22 mouse cellular contexts compared by ENCODE assay signal in genomic region chr11:32336435-32336907, GRCm38 (mm10). TPM values are rescaled to one million over a fixed set of nuclear protein-coding genes. Genes with fewer than 3 reads are reported as not detected.
DNase-seq lines count a peak whose midpoint lies in the region; ATAC-seq and TF ChIP-seq lines count a peak whose summit lies in the region.
"Had no signal": no experiment of that assay in that cellular context is flagged by ENCODE, and none has a peak within 500 bp of the region (broad histone marks: within the 10 kb centered on the region; RNA-seq: fewer than 3 reads in every experiment).

No protein-coding gene starts in this region.

- H3K27me3 ChIP-seq in lung, postnatal 0 days (replicated peaks; ENCODE audit: insufficient read depth, low read length): no peaks in the 10 kb centered on the region
- H3K27me3 ChIP-seq in hindbrain, postnatal 0 days (ENCODE audit: insufficient read depth, low read length): no peaks in the 10 kb centered on the region
- H3K27me3 ChIP-seq: forebrain, embryonic 13.5 days; limb, embryonic 12.5 days had no signal

- peaks cover 8% of the 10 kb centered on the region; the same call in 1 of the 2 replicates for H3K4me1 ChIP-seq in lung, postnatal 0 days (ENCODE audit: insufficient read depth, low read depth, low read length)
- H3K4me1 ChIP-seq in hindbrain, postnatal 0 days (ENCODE audit: insufficient read depth, low read length): no peaks in the 10 kb centered on the region
- H3K4me1 ChIP-seq: liver, embryonic 12.5 days had no signal

- H3K9me3 ChIP-seq in lung, postnatal 0 days (ENCODE audit: low read length): no peaks in the 10 kb centered on the region
- H3K9me3 ChIP-seq in hindbrain, postnatal 0 days (ENCODE audit: low read length): 0 out of 2 replicates have a peak, but pooled peaks cover 4% of the 10 kb centered on the region

- no peaks in the 10 kb centered on the region for H3K36me3 ChIP-seq in lung, postnatal 0 days (ENCODE audit: insufficient read depth, low read length)
- H3K36me3 ChIP-seq in hindbrain, postnatal 0 days (ENCODE audit: insufficient read depth, low read length): no peaks in the 10 kb centered on the region
- H3K36me3 ChIP-seq: hindbrain, embryonic 10.5 days; limb, embryonic 12.5 days; liver, embryonic 12.5 days; midbrain, embryonic 10.5 days had no signal

- no peak for TF ChIP-seq EP300 in lung, postnatal 0 days (IDR thresholded peaks at IDR 0.05)

- no peak overlapping the region for H3K27ac ChIP-seq in layer of hippocampus, adult 2 months
- no peak overlapping the region for H3K27ac ChIP-seq in lung, postnatal 0 days (ENCODE audit: low read length)
- no peak overlapping the region for H3K27ac ChIP-seq in hindbrain, postnatal 0 days
- H3K27ac ChIP-seq: forebrain, embryonic 13.5 days; hindbrain, embryonic 10.5 days; limb, embryonic 12.5 days; liver, embryonic 12.5 days; macrophage; midbrain, embryonic 10.5 days; stomach, postnatal 0 days had no signal

- peak; percentile 76 for ATAC-seq in lung, postnatal 0 days
- no peak for ATAC-seq in hindbrain, postnatal 0 days
- ATAC-seq: forebrain, embryonic 13.5 days; inflammation-experienced regulatory T-cells, adult 6 months; liver, embryonic 12.5 days had no signal

- H3K4me3 ChIP-seq in layer of hippocampus, adult 2 months: no peak overlapping the region
- no peak overlapping the region for H3K4me3 ChIP-seq in lung, postnatal 0 days (ENCODE audit: low read depth, low read length)
- no peak overlapping the region for H3K4me3 ChIP-seq in hindbrain, postnatal 0 days (ENCODE audit: low read length)
- H3K4me3 ChIP-seq: forebrain, embryonic 13.5 days; hindbrain, embryonic 10.5 days; limb, embryonic 12.5 days; liver, embryonic 12.5 days; midbrain, embryonic 10.5 days had no signal

- peak; percentile 2 for DNase-seq in layer of hippocampus, adult 11-12 months (ENCODE audit: low spot score)
- no peak for DNase-seq in layer of hippocampus, adult 2 months (ENCODE audit: low spot score in 2 of 2)
- DNase-seq in NIH3T3 (ENCODE audit: low read depth): peak; percentile 67
- peak; percentile 75 for DNase-seq in lung, postnatal 0 days (ENCODE audit: low spot score)
- peak; percentile 68 for DNase-seq in skeletal muscle tissue, adult 2 months (ENCODE audit: low read depth, low spot score)
- DNase-seq in B cell, adult 2 months: no peak
- no peak for DNase-seq in hindbrain, postnatal 0 days (ENCODE audit: low spot score)
- DNase-seq: cerebellum, adult 2 months; gastrocnemius, postnatal 14 days; kidney, adult 8-10 months; kidney, postnatal 25 days; right cerebral cortex, postnatal 4 days had no signal

- WGBS in lung, postnatal 0 days: 71% methylated on average over 6 of the region's 6 CpGs
- WGBS in hindbrain, postnatal 0 days: 88% methylated on average over 6 of the region's 6 CpGs

- H3K9ac ChIP-seq in lung, postnatal 0 days (replicated peaks; ENCODE audit: low read depth): no peak overlapping the region
- no peak overlapping the region for H3K9ac ChIP-seq in hindbrain, postnatal 0 days (replicated peaks; ENCODE audit: low read length)
- H3K9ac ChIP-seq: forebrain, embryonic 13.5 days; limb, embryonic 12.5 days; liver, embryonic 12.5 days had no signal

- TF ChIP-seq CTCF in layer of hippocampus, adult 2 months (conservative IDR thresholded peaks at IDR 0.05): no peak
- TF ChIP-seq CTCF in lung, postnatal 0 days (IDR thresholded peaks at IDR 0.05): no peak
- no peak for TF ChIP-seq CTCF in hindbrain, postnatal 0 days (IDR thresholded peaks at IDR 0.05; ENCODE audit: low read depth)

- H3K4me2 ChIP-seq in lung, postnatal 0 days (replicated peaks; ENCODE audit: low read depth, low read length): no peak overlapping the region
- no peak overlapping the region for H3K4me2 ChIP-seq in hindbrain, postnatal 0 days (ENCODE audit: low read depth, low read length)
- H3K4me2 ChIP-seq: forebrain, embryonic 13.5 days; limb, embryonic 12.5 days; liver, embryonic 12.5 days had no signal

RNA-seq across cellular contexts. Expression of gene Sh3pxd2b, which starts 11.1 kb away (rescaled TPM):
- total RNA-seq in layer of hippocampus, adult 2 months (2021): 10 to 100 TPM; 10.2 to 11.1 TPM
- 7.4 and 9.4 TPM in 2 replicates for polyA plus RNA-seq in lung, postnatal 0 days (2015; fragmentation: Nextera tagmentation; extraction: Ambion mirVana)
- 32.2 and 37.4 TPM in 2 replicates for total RNA-seq in hindbrain, postnatal 0 days (2014; rRNA removed)
- 6.7 and 7.4 TPM in 2 replicates for polyA plus RNA-seq in hindbrain, postnatal 0 days (2015; fragmentation: Nextera tagmentation; extraction: Ambion mirVana)
- polyA plus RNA-seq: inflammation-experienced regulatory T-cells, adult 6 months had no signal

RNA-seq across cellular contexts. Expression of gene Hbq1a, which starts 36.6 kb away (rescaled TPM):
- total RNA-seq in layer of hippocampus, adult 2 months (2021): 1 to 10 TPM; 1.1 to 1.8 TPM
- 0.94 and 1.4 TPM in 2 replicates for polyA plus RNA-seq in lung, postnatal 0 days (2015; fragmentation: Nextera tagmentation; extraction: Ambion mirVana)
- 5.6 TPM in 1 of 2 replicates, not detected in the other for total RNA-seq in hindbrain, postnatal 0 days (2014; rRNA removed)
- polyA plus RNA-seq in hindbrain, postnatal 0 days (2015; fragmentation: Nextera tagmentation; extraction: Ambion mirVana): 2.0 and 2.2 TPM in 2 replicates
- total RNA-seq: adrenal gland, adult 18-20 months; gastrocnemius, postnatal 14 days had no signal
- polyA plus RNA-seq: hindbrain, embryonic 10.5 days; inflammation-experienced regulatory T-cells, adult 6 months; limb, embryonic 12.5 days; macrophage; midbrain, embryonic 10.5 days; stomach, postnatal 0 days; thymus, postnatal 0 days had no signal

RNA-seq across cellular contexts. Expression of gene Hba-a2, which starts 40.2 kb away (rescaled TPM):
- 100 to 1,000 TPM; 253 to 450 TPM for total RNA-seq in layer of hippocampus, adult 2 months (2021)
- 27,628 and 32,987 TPM in 2 replicates for polyA plus RNA-seq in lung, postnatal 0 days (2015; fragmentation: Nextera tagmentation; extraction: Ambion mirVana)
- 1,752 and 2,010 TPM in 2 replicates for total RNA-seq in hindbrain, postnatal 0 days (2014; rRNA removed)
- 1,345 and 1,601 TPM in 2 replicates for polyA plus RNA-seq in hindbrain, postnatal 0 days (2015; fragmentation: Nextera tagmentation; extraction: Ambion mirVana)
- polyA plus RNA-seq: macrophage had no signal

RNA-seq across cellular contexts. Expression of gene Hbq1b, which starts 49.7 kb away (rescaled TPM):
- total RNA-seq in layer of hippocampus, adult 2 months (2021): 1 to 10 TPM; 1.0 to 1.7 TPM
- polyA plus RNA-seq in lung, postnatal 0 days (2015; fragmentation: Nextera tagmentation; extraction: Ambion mirVana): 2.8 and 4.0 TPM in 2 replicates
- 1.0 TPM in 1 of 2 replicates, not detected in the other for total RNA-seq in hindbrain, postnatal 0 days (2014; rRNA removed)
- 1.1 and 1.4 TPM in 2 replicates for polyA plus RNA-seq in hindbrain, postnatal 0 days (2015; fragmentation: Nextera tagmentation; extraction: Ambion mirVana)
- total RNA-seq: adrenal gland, adult 18-20 months had no signal
- polyA plus RNA-seq: inflammation-experienced regulatory T-cells, adult 6 months; macrophage had no signal

RNA-seq across cellular contexts. Expression of gene Hba-a1, which starts 53.2 kb away (rescaled TPM):
- 100 to 1,000 TPM; 315 to 509 TPM for total RNA-seq in layer of hippocampus, adult 2 months (2021)
- 11,284 and 13,685 TPM in 2 replicates for polyA plus RNA-seq in lung, postnatal 0 days (2015; fragmentation: Nextera tagmentation; extraction: Ambion mirVana)
- 541 and 992 TPM in 2 replicates for total RNA-seq in hindbrain, postnatal 0 days (2014; rRNA removed)
- 535 and 659 TPM in 2 replicates for polyA plus RNA-seq in hindbrain, postnatal 0 days (2015; fragmentation: Nextera tagmentation; extraction: Ambion mirVana)
- polyA plus RNA-seq: macrophage had no signal

Comparison
In these comparisons a context has a peak if more than half of its experiments do, and no peak if none do; other contexts are left out.
1. DNase-seq: peak in layer of hippocampus, adult 11-12 months (single experiment), NIH3T3 (single experiment), lung, postnatal 0 days (single experiment) and skeletal muscle tissue, adult 2 months (single experiment); none in layer of hippocampus, adult 2 months (0 of 2), B cell, adult 2 months (0 of 2) and hindbrain, postnatal 0 days (single experiment).